Mouse (Mus musculus) liver, adult (tissue): ENCODE measurements around the gene Vmn1r222.
"Not testable (repeated sequence)": the region's sequence is repeated elsewhere in the genome, so short reads cannot be mapped to it uniquely, and the experiment has no call there.

Experiments
- GATA4 ChIP-seq: IDR thresholded peaks from 2 replicates; pipeline ENCODE4 v1.6.1; 2014; ENCODE audit warnings: mild to moderate bottlenecking, low read length; ENCODE audit not compliant: insufficient replicate concordance

Vmn1r222 gene

GRCm38 (mm10) chr13:23235847-23236246 lies at the start of gene Vmn1r222:
Vmn1r222 (minus strand) TSS chr13:23235947.
- TF ChIP-seq GATA4 = not testable (repeated sequence)

GRCm38 (mm10) chr13:23285191-23285920 lies 49.6 kb upstream of the Vmn1r222 start:
- no peak for TF ChIP-seq GATA4

- TF ChIP-seq GATA4 = no peak
Measured at GRCm38 (mm10) chr13:23279992-23280391, 44.2 kb upstream of the Vmn1r222 start.

GRCm38 (mm10) chr13:23279576-23279975 lies 43.8 kb upstream of the Vmn1r222 start:
- no peak for TF ChIP-seq GATA4

- TF ChIP-seq GATA4 = no peak
Measured at GRCm38 (mm10) chr13:23270321-23271101, 34.8 kb upstream of the Vmn1r222 start.

GRCm38 (mm10) chr13:23269681-23270080 lies 33.9 kb upstream of the Vmn1r222 start:
- no peak for TF ChIP-seq GATA4

GRCm38 (mm10) chr13:23258546-23259048 lies 22.9 kb upstream of the Vmn1r222 start:
- no peak for TF ChIP-seq GATA4

GRCm38 (mm10) chr13:23246834-23247233 lies 11.1 kb upstream of the Vmn1r222 start, which contains the start of gene Vmn1r223:
Vmn1r223 (plus strand) TSS chr13:23247134.
- not testable (repeated sequence) for TF ChIP-seq GATA4

- not testable (repeated sequence) for TF ChIP-seq GATA4
Measured at GRCm38 (mm10) chr13:23213827-23214226, 21.9 kb downstream of the Vmn1r222 start, which contains the start of gene Vmn1r221. Vmn1r221 (plus strand) TSS chr13:23214127.

GRCm38 (mm10) chr13:23187875-23188274 lies 47.9 kb downstream of the Vmn1r222 start, which contains the start of gene Vmn1r220:
Vmn1r220 (minus strand) TSS chr13:23187975.
- TF ChIP-seq GATA4 = no peak
